ENCODE assay signal across 12 mouse cellular contexts in the genomic region with DNA sequence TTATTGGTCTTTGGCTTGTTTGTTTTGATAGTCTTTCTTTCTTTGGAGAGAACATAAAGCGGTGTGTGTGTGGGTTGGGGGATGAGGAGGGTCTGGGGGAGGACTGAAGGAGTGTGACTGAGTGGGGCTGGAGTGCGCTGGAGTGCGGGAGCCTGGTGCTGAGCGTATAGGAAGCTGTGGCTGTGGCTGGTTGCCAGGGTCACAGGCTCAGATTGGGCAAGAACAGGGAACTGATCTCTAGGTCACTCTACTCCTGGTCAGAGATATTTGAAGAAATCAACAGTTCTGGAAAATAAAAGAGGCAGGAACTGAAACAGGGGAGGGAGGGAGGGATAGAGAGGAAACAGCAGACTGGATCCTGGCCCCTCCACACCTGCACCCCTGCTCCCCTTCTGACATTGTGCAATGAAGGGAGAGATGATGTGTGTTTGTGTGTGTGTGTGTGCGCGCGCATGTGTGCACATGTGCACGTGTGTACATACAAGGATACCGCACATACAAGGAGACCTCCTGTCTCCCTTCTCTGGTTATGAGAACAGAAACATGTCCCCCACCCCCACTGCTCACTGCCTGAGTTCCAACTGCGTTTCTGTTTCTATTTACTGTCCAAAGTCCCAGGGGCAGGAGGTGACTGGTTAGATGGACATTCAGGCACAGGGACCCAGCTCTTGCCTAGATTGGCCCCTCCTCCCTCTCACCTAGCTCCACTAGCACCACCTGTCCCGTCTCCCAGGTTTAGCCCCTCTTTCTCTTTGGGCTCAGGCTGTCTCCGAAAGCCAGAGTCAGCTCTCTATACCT. TPM values are rescaled to one million over a fixed set of nuclear protein-coding genes. Genes with fewer than 3 reads are reported as not detected.
A peak's percentile ranks its signal among the peaks of the same experiment; 100 is the strongest.
DNase-seq lines count a peak whose midpoint lies in the region.
"Had no signal": no experiment of that assay in that cellular context is flagged by ENCODE, and none has a peak within 500 bp of the region (broad histone marks: within the 10 kb centered on the region; RNA-seq: fewer than 3 reads in every experiment).

A gene (plus strand): TSS at position 659 of the 798 bp plus-strand sequence.

- WGBS in hindbrain, embryonic 10.5 days: 83% methylated on average over 12 of the region's 12 CpGs
- WGBS in forebrain, embryonic 10.5 days: 83% methylated on average over 12 of the region's 12 CpGs

- DNase-seq in gastrocnemius, adult 18-20 months (ENCODE audit: low spot score): peak; percentile 29
- DNase-seq in gastrocnemius, adult 8-10 months (ENCODE audit: low spot score in 2 of 2): no peak
- DNase-seq in adrenal gland, adult (ENCODE audit: inconsistent age in 2 of 2, low spot score in 1 of 2): peak; percentile 65 to 88
- peak; percentile 22 to 47 for DNase-seq in kidney, postnatal 4 days
- DNase-seq in lung, postnatal 4 days: peak; percentile 51 to 53
- DNase-seq in hindbrain, embryonic 10.5 days (ENCODE audit: low spot score): no peak
- DNase-seq in forebrain, embryonic 10.5 days (ENCODE audit: extremely low spot score, low spot score): no peak
- DNase-seq in cerebellum, adult 8-10 months: no peak
- DNase-seq: cerebellum, adult 11-12 months; midbrain, embryonic 14.5 days; thymus, postnatal 25 days had no signal

- H3K4me3 ChIP-seq in hindbrain, embryonic 10.5 days: no peak within 1 kb of the TSS
- no peak within 1 kb of the TSS for H3K4me3 ChIP-seq in forebrain, embryonic 10.5 days

- H3K27ac ChIP-seq in hindbrain, embryonic 10.5 days: no peak within 1 kb of the TSS
- no peak within 1 kb of the TSS for H3K27ac ChIP-seq in forebrain, embryonic 10.5 days
- H3K27ac ChIP-seq: hindbrain, embryonic 14.5 days had no signal

- no peaks in the 10 kb centered on the region for H3K9me3 ChIP-seq in hindbrain, embryonic 10.5 days
- H3K9me3 ChIP-seq in forebrain, embryonic 10.5 days: no peaks in the 10 kb centered on the region

- H3K36me3 ChIP-seq in hindbrain, embryonic 10.5 days: no peaks in the 10 kb centered on the region
- no peaks in the 10 kb centered on the region for H3K36me3 ChIP-seq in forebrain, embryonic 10.5 days (replicated peaks)

- H3K27me3 ChIP-seq in hindbrain, embryonic 10.5 days (ENCODE audit: insufficient read depth, poor library complexity, severe bottlenecking): no peaks in the 10 kb centered on the region
- no peaks in the 10 kb centered on the region for H3K27me3 ChIP-seq in forebrain, embryonic 10.5 days (ENCODE audit: poor library complexity, severe bottlenecking)

- H3K4me1 ChIP-seq in hindbrain, embryonic 10.5 days (replicated peaks): no peaks in the 10 kb centered on the region
- H3K4me1 ChIP-seq in forebrain, embryonic 10.5 days: no peaks in the 10 kb centered on the region

RNA-seq across cellular contexts. Expression of the gene that starts here (rescaled TPM):
- under 1 TPM in 1 of 2 experiments, not detected in 1; 0.47 TPM for total RNA-seq in gastrocnemius, adult 18-20 months (2021)
- total RNA-seq in gastrocnemius, adult 8-10 months (2022): not detected
- polyA plus RNA-seq in hindbrain, embryonic 10.5 days (2016; fragmentation: Nextera tagmentation; extraction: Ambion mirVana): 0.51 TPM in 1 of 2 replicates, not detected in the other
- not detected in 2 replicates for polyA plus RNA-seq in forebrain, embryonic 10.5 days (2016; fragmentation: Nextera tagmentation; extraction: Ambion mirVana)
- polyA plus RNA-seq: hindbrain, embryonic 14.5 days; midbrain, embryonic 14.5 days had no signal

Comparison
In these comparisons a context has a peak if more than half of its experiments do, and no peak if none do; other contexts are left out.
1. Peak in DNase-seq in gastrocnemius, adult 18-20 months; RNA of the gene not detected or under 1 TPM.
2. DNase-seq: peak in adrenal gland, adult (2 of 2), kidney, postnatal 4 days (2 of 2) and lung, postnatal 4 days (2 of 2); none in gastrocnemius, adult 8-10 months (0 of 2), hindbrain, embryonic 10.5 days (single experiment), forebrain, embryonic 10.5 days (single experiment) and cerebellum, adult 8-10 months (single experiment).